Mouse (Mus musculus) layer of hippocampus, postnatal 36 days (tissue): ENCODE results near the gene Fam19a2. TPM values are rescaled to one million over a fixed set of nuclear protein-coding genes. Genes with fewer than 3 reads are reported as not detected.

Experiments
- DNase-seq, 2 experiments: peaks; one replicate each; pipeline ENCODE4 v3.0.0; 2022
- total RNA-seq, 2 experiments: library from RNA; stranded (reverse); gene quantifications; 2 replicates each; pipeline ENCODE4 v1.2.3; 2021

Gene Fam19a2
- total RNA-seq, 2 experiments from 2014 or later, result 48.4 to 49.7 TPM

GRCm38 (mm10) chr10:123748317-123748716 is 484.5 kb downstream of the Fam19a2 start:
- no peak for DNase-seq

GRCm38 (mm10) chr10:123751676-123752280 is 488.0 kb downstream of the Fam19a2 start:
- DNase-seq, result no peak

- no peak for DNase-seq
Observed at GRCm38 (mm10) chr10:123752755-123753154, 489.0 kb downstream of the Fam19a2 start.

- DNase-seq, result no peak
Observed at GRCm38 (mm10) chr10:123753996-123754395, 490.2 kb downstream of the Fam19a2 start.

GRCm38 (mm10) chr10:123789374-123789773 is 525.6 kb downstream of the Fam19a2 start:
- no peak for DNase-seq

Other genes with a start within 250 kb of the Fam19a2 start
- 100 to 1,000 TPM in 1 of 2 experiments, 10 to 100 TPM in 1; 94.0 to 108 TPM for gene Mon2, start 187.5 kb upstream of the Fam19a2 start, total RNA-seq
- gene Usp15, start 67.0 kb upstream of the Fam19a2 start, total RNA-seq, result 10 to 100 TPM; 98.9 to 99.7 TPM